Mouse (Mus musculus): ENCODE measurements around the gene Acot12.
"Not testable (repeated sequence)": the region's sequence is repeated elsewhere in the genome, so short reads cannot be mapped to it uniquely, and the experiment has no call there.

The Acot12 gene

GRCm38 (mm10) chr13:91760302-91761050, 19.2 kb downstream of the Acot12 start:
- CTCF ChIA-PET: no interaction called here

GRCm38 (mm10) chr13:91761654-91762445, 20.5 kb downstream of the Acot12 start:
- CTCF ChIA-PET: no interaction called here

GRCm38 (mm10) chr13:91763654-91764053, 22.3 kb downstream of the Acot12 start:
- CTCF ChIA-PET: not testable (repeated sequence)

GRCm38 (mm10) chr13:91765627-91766026, 24.3 kb downstream of the Acot12 start:
- CTCF ChIA-PET: no interaction called here

- CTCF ChIA-PET: interaction anchor here (0.6 kb wide), 1 partner anchor 675 kb away, joined by 3 read pairs; no protein-coding TSS in a partner anchor
Measured at GRCm38 (mm10) chr13:91768683-91769651, 27.7 kb downstream of the Acot12 start.

- CTCF ChIA-PET: no interaction called here
Measured at GRCm38 (mm10) chr13:91778092-91778491, 36.8 kb downstream of the Acot12 start.

GRCm38 (mm10) chr13:91779892-91780291, 38.6 kb downstream of the Acot12 start:
- CTCF ChIA-PET: no interaction called here

GRCm38 (mm10) chr13:91792035-91792434, 50.7 kb downstream of the Acot12 start:
- CTCF ChIA-PET: no interaction called here

- CTCF ChIA-PET: no interaction called here
Measured at GRCm38 (mm10) chr13:91794926-91795436, 53.7 kb downstream of the Acot12 start.

GRCm38 (mm10) chr13:91795593-91795992, 54.3 kb downstream of the Acot12 start:
- CTCF ChIA-PET: no interaction called here

- CTCF ChIA-PET: no interaction called here
Measured at GRCm38 (mm10) chr13:91796003-91796402, 54.7 kb downstream of the Acot12 start.

GRCm38 (mm10) chr13:91796916-91797315, 55.6 kb downstream of the Acot12 start:
- CTCF ChIA-PET: no interaction called here

GRCm38 (mm10) chr13:91797442-91797841, 56.1 kb downstream of the Acot12 start:
- CTCF ChIA-PET: no interaction called here

GRCm38 (mm10) chr13:91801726-91802125, 60.4 kb downstream of the Acot12 start:
- CTCF ChIA-PET: no interaction called here

GRCm38 (mm10) chr13:91807155-91807839, 66.0 kb downstream of the Acot12 start, which contains the start of gene Zcchc9:
Gene Zcchc9, minus strand, starts transcription at chr13:91807705.
- CTCF ChIA-PET: no interaction called here

GRCm38 (mm10) chr13:91807874-91808575, 66.7 kb downstream of the Acot12 start:
- CTCF ChIA-PET: no interaction called here

GRCm38 (mm10) chr13:91809476-91809875, 68.2 kb downstream of the Acot12 start:
- CTCF ChIA-PET: no interaction called here

GRCm38 (mm10) chr13:91814670-91815069, 73.4 kb downstream of the Acot12 start:
- CTCF ChIA-PET: no interaction called here

- CTCF ChIA-PET: no interaction called here
Measured at GRCm38 (mm10) chr13:91823735-91824134, 82.4 kb downstream of the Acot12 start.

GRCm38 (mm10) chr13:91824845-91825550, 83.7 kb downstream of the Acot12 start:
- CTCF ChIA-PET: no interaction called here
